Mouse (Mus musculus) neural tube, embryonic 10.5 days (tissue): ENCODE results near the gene Ppt2.

Experiments used
- DNase-seq: peaks from one replicate; pipeline ENCODE4 v3.0.0-alpha.2; 2017; ENCODE audit warnings: low spot score; ENCODE audit errors: extremely low spot score

Gene Ppt2

DNA sequence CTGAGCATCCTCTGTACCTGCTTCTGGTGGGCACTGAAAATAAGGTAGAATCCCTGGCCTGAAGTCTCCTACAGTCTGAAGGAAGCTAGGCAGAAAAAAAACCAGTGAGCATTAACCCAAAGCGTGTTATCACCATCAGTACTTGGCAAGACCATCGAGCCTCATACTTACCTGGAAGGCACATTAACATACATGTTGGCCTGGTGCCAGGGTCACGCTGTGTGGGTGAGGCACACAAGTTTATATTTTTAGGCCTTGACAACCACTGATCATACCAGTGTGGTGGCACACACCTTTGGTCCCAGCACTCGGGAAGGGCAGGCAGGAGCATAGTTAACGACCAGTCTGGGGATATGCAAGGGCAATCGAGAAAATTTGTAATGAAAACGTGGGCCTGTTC is 20.3 kb downstream of the Ppt2 start:
- DNase-seq: no peak

DNA sequence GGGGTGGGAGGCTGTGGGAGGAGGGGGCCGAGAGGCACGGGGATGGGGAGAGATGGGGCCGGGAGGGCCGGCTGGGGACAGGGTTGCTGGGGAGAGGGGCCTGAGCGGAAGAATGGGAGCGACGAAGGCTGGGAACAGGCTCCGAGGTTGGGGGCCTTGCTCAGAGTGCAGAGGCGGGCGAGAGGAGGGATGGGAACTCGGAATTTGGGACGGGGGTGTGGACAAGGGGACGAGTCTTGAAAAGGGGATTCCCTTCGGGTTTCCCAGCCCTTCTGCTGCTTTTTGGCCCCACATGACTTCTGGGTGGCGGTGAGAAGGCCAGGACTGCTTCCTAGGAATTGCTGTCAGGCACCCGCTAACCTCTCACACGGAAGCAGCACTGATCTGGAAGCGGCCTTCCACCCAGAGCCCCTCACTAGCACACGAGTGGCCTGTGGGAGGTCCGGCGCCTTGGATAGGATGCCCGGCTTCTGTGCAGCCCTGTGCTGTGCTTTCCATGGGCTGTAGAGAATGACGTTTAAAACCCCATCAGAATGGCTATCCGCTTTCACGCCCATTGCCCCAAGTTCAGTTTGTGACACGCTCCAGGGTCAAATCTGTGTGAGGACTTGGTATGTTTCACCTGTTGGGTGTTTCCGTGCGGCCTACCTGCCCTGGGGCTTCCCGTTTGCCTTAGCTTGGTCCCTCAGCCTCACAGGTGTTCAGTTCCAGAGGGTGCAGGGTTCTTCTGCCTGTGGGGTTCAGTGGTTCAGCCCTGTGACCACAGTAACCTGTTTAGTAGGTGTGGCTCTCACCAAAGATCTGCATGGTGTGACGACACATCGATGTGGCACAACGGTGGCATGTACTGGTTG is 21.9 kb downstream of the Ppt2 start:
- no peak for DNase-seq

DNA sequence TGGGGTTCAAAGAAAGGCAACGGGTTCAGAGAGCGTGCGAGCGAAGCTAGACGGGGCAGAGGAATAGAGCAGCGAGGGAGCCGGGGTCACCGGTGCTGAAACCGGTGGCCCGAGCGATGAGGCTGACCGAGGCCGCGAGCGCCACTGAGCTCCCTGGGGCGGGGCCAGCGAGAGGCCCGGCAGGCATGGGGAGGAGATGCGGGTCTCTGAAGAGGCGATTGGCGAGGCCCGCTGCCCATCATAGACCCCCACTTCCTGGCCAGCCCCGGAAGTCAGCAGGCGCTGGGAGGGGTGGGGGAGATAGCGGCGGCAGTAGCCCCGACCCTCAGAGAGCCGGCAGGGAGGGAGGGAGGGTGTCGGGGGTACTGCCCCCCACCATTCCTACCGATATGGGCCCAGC is 22.7 kb downstream of the Ppt2 start:
- DNase-seq: peak; percentile 94

DNA sequence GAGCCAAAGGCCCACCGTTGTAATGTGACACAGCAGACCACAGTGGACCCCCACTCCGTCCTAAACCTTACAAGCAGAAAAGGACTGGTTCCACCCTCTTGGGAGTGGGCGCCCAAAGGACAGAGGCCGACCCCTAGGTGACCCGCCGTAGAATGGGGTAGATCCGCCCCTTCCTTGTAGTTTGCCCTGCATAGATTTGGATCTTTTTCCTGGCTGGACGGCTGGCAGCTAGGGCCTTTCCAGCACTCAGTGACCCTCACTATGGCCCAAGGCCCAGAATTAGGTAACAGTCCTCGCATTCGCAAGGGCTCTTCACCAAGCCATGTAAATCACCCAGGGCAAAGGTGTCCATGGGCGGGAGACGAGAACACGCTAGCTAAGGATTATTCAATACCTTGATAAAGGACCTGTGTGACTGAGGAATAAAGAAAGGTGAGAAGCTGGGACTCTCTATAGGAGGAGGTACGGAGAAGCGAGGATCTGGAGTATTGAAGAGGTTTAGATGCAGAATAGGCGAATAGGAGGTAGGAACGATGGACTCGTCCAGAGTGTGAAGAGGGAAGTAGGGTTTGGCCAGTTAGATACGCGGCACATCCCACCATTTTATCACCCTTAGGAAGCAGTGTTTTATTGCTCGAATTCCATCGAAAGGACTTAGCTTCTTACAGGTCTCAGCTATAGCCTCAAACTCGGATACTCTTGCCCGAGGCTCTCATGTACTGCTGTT is 23.6 kb downstream of the Ppt2 start:
- no peak for DNase-seq

DNA sequence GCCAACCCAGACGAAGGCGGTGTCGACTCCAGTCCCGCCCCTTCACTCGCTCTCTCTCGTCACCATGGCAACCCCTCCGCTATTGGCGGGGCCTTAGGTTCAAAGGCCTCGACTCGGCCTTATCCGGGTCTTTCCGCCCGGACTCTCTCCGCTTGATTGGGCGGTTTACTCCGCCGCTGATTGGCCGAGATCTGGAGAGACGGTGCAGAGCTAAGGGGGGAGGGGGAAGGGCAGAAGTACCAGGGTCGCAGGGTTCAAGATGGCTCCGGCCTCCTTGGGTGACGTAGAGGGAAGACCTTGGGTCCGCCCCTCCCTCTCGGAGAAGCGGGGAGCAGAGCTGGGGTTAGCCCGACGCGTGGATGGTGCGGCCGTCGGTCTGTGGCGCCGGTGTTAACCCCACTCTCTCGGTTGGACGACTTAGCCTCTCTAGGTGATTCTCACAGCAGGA is 24.2 kb downstream of the Ppt2 start, which contains the start of gene Agpat1:
Gene Agpat1 (plus strand): TSS at position 202 of the 448 bp plus-strand sequence.
- peak; percentile 100 for DNase-seq

DNA sequence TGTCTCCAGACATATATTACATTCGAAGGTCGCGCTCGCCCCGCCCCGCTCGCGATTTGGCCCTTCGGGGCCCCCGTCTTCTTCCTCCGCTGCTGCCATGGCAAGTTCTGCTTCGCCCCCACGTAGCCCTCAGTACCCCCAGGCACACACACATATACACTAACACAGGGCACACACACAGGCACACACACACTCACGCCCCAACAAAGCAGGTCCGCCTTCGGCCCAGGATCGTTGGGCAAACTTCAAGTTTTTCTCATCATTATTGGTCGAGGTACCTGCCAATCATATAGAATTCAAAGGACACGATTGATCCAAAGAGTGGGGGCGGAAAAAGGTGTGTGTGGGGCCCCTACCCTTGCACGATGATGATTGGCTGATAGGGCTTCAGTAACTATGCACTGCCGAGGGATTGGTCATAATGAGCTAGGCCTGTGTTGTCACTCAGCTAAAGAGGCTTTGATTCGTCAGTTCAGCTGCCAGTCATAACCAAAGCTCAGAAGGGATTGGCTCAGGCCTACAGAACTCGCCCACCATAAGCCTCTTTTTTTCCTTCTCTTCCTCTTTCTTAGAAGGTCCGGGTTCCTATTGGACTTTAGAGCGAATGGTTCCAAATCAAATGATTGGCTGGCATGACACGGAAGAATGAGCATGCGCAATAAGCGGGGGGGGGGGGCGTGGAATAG is 24.8 kb downstream of the Ppt2 start, which contains the start of gene Rnf5:
Gene Rnf5 (minus strand): TSS at position 316 of the 686 bp plus-strand sequence.
- DNase-seq: peak; percentile 82

DNA sequence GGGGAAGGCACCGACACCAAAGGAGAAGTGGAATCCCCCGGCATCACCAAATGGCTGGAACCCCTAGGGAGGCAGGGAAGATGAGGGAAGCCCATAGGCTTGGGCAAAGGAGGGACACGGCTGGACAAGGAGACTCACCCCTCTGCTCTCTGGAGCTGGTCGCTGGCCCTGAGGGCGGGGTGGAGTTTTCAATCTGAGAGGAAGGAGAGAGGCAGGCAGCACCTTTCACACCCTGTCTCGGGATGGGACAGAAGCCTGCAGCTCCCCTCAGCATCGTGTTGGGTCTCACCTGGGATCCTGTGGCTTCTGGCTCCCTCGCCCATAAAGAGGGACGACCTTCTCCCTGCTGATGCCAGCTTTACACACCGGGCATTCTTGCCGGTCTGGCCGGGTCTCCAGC is 26.5 kb downstream of the Ppt2 start:
- no peak for DNase-seq

DNA sequence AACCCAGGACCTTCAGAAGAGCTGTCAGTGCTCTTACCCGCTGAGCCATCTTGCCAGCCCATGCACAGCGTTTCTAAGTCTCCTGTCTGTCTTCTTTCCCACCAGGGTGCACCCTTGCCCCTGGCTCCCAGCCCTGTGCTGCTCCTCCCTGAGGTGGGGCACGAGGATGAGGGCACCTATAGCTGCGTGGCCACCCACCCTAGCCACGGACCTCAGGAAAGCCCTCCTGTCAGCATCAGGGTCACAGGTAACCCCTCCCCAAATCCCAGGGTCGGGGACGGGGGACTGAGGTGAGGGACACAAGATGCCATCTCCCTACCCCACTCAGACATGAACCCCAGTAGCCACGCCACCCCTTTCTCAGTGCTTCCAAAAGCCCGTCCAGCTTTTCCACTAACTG is 28.4 kb downstream of the Ppt2 start:
- DNase-seq: no peak

DNA sequence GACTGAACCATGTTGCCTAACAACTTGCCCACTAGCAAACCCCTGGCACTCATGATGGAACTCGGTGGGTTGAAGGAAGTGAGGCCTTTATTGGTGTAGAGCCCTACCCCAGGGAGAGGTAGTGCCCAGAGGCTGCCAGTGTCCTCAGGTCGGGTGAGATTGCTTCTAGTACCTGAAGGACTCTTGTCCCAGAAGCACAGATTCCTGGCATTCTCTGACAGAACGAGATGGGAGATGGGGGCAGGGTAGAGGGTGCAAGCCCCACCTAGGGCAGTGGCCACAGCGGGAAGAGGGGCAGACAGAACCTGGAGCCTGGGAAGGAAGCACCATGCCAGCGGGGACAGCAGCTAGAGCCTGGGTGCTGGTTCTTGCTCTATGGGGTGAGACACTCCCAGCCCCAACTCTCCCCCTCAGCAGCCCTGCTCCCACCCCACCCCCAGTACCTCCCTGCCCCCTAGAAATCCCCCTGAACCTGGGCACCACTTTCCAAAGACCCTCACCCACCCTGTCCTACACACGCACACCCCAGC is 30.7 kb downstream of the Ppt2 start, which contains the start of gene Ager:
Gene Ager (plus strand): TSS at position 297 of the 530 bp plus-strand sequence.
- no peak for DNase-seq

DNA sequence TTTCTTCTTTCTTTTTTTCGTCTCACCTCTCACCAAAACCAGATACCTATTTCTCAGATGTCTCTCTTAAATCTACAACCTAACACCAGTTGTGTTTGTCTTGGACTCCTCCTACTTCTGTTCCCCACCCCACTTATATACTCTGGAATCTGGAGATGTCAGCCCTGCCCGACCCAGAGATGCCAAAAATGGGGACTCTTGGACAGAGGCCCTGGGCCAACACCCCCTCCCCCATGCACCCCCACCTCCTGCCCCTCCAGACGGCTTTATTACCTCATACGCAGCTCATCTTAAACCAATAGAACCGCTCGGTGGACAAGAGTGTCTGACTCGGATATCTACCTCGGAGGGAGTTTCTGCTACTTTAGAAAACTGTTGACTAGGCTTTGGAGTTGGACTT is 32.2 kb downstream of the Ppt2 start:
- no peak for DNase-seq

DNA sequence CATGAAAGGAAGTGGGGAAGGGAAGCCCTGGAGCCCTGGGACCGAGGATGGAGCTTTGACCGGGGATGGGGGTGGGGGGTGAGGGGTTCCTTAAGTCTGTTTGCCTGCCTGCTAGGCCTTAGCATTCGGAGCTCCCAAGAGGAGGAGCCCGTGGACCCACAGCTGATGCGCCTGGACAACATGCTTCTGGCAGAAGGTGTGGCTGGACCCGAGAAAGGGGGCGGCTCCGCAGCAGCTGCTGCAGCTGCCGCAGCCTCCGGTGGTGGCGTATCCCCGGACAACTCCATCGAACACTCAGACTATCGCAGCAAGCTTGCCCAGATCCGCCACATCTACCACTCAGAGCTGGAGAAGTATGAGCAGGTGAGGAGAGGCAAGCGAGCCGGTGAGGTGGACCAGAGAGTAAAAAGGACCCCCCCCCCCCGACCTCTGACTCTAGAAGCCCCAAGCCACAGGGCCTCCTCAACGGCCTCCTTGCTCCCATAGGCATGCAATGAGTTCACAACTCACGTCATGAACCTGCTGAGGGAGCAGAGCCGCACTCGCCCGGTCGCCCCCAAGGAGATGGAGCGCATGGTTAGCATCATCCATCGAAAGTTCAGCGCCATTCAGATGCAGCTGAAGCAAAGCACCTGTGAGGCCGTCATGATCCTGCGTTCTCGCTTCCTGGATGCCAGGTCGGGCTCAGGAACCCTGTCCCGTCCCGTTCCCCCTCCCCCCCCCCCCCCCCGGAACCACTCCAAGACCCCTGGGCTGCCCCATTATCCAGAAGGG is 34.4 kb downstream of the Ppt2 start:
- DNase-seq: no peak

DNA sequence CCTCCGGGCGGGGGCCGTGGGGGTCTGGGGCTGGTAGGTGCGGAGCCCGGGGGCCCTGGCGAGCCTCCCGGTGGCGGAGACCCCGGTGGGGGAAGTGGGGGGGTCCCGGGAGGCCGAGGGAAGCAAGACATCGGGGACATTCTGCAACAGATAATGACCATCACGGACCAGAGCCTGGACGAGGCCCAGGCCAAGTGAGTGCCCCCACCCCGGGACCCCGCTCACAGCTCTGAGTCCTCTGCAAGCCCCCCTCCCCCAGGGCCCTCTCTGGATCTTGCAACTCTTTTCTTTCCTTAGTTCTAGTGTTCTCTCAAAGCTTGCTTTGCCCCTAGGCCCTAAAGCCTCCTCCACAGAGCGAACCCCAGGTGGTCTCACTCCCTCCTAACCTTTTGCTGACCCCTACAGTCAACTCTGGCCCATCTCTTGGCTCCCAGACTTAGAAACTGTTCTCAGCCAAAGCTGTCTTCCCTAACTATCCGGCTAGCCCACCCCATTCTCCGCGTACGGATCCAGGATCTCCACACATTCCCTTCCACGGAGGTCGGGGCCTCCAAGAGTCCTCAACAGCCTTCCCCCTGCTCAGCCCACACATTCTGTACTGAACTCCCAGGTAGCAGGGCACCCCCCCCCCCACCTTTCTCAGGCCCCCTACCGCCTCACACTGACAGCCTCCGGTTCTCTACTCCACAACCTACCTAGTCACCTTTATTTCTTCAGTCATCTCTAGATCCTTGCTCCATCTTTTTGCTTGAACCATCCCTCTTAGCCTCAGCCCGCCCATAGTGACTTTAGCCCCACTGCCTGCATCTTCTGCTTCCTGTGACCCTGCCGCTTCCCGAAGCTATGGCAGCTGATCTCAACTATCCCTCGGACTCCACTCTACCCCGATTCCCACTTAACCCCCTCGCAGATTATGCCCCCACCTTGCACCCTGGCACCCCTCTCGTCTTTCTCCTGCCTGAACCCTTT is 35.4 kb downstream of the Ppt2 start:
- peak; percentile 57 for DNase-seq

DNA sequence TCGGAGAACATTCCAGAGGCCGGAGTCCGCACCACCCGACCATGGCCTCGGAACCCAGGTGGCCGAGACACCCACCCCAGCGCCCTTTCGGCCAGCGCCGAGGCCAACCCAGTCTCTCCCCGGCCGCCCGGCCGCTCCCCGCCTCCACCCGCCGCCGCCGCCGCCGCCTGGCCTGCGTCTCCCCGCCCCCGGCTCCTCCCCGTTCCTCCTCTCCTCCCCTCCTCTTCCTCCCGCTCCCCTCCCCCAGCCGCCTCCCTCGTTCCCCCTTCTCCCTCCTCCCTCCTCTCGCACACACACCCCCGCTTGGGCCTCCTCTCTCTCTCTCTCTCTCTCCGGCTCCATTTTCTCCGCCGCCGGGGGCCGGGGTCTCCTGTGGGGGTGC is 36.3 kb downstream of the Ppt2 start:
- DNase-seq: peak; percentile 95

DNA sequence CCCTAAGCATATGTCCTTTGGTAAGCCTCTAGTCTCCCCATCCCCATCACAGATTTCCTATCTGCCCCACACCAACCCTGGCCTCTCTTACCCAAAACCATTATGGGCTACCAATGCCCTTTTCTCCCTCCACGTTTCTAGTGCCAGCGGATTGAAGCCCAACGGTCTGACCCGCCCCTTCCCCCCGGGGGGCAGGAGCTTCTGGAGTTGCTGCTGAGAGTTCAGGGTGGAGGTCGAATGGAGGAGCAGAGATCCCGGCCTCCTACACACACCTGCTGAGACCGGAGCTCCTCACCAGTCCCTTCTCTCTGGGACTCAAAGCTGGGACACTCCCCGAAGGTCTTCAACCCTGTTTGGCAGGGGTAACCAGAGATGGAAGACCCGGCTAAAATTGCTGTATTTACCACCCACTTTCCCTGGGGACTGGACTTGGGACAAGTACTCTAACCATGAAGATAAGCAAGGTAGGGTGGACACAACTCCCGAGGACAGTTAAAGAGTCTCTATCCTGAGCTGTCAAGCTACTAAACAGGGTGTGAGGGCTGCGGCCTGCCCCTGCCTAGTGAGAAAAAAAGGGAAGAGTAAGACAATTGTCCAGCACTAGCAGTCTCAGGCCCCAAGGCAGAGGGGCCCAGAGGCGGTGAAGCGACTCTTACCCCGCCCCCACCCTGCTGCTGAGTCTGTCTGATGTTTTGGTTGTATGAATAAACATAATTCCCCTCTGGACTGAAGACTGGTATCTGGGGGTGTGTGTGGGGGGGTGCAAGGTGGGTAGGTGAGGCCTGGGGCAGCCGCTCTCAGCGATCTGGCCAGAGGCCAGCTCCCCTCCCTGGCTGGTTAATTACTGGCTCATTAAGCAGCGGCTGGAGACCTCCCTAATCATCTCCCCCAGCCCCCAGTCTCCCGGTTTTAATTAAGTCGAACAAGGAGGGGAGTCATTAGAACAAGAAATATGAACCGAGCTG is 37.0 kb downstream of the Ppt2 start, which contains the start of gene Pbx2:
Gene Pbx2 (plus strand): TSS at position 238 of the 965 bp plus-strand sequence.
- DNase-seq: peak; percentile 62

DNA sequence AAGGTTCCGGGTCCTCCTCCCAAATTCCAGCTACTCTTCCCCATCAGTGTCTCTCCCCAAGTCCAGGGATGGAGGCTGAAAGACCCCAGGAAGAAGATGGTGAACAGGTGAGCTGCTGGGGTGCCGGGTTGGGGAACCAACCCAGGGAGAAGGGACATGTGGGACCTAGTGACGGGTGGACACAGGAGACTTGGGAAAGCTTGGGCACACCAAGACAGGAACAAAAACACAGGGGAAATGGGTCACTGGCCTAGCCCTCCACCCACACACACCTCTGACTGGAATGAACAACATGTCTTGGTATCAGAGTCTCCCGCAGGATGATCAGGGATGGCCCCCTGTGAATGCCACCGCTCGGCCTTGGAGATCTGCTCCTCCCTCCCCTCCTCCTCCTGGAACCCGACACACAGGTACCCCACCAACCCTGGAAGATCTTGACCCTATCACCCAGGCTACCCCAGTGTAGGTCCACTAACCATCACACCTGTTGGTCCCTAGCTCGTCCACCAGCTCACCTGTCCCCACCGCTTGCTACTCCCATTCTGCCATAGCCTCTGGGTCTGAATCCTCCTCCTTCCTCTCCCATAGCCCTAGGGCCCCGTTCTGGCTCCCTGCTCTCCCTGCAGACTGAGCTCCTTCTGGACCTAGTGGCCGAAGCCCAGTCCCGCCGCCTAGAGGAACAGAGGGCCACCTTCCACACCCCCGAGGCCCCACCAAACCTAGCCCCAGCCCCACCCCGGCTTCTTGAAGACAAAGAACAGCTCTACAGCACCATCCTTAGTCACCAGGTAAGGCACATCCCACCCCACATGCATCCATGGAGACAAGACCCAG is 37.9 kb downstream of the Ppt2 start:
- DNase-seq: no peak

DNA sequence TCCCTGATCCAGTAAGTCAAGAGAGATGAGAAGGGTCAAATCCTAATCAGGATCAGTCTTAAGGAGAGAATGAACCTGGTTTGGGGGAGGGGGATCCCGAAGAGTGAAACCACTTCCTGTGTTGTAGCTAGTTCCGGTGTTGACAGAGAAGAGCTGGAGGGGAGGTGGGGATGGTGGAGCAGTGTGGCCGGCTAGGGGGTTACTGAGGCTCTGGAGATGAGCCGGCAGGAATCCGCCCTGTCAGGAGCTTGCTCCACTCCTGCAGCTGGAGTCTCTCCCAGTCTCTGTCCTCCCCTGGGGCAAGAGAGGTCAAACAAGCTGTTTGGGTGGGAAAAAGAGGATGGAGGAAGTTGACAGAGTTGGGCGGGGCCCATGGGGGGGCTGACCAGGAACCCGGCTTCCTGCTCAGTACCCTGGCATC is 38.6 kb downstream of the Ppt2 start, which contains the start of gene Gpsm3:
Gene Gpsm3 (plus strand): TSS at position 126 of the 421 bp plus-strand sequence.
- no peak for DNase-seq

DNA sequence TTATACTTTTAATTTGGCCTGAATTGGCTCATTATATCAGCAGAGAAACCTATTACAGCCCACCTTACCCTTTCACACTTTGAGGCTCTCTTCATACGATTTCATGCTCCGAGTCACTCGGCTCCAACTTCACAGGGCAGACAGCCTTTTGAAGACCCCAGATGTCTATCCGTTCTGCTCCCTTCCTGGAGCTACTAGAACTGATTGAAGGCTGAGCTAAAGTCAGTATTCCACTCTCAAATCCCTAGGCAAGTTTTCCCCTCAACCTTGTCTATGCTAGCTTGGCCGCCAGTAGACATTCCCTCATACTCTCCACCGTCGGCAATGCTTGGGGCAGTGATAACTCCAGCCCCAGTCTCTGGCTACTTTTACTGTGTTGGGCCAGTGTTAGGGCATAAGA is 39.1 kb downstream of the Ppt2 start:
- DNase-seq: no peak
